Mouse (Mus musculus) midbrain, embryonic 15.5 days (tissue): ENCODE results near the gene Muc5ac. TPM values are rescaled to one million over a fixed set of nuclear protein-coding genes. Genes with fewer than 3 reads are reported as not detected.

Source experiments
- ATAC-seq: fragments of 200-750 bp; cut with Nextera tagmentation; replicated peaks from 2 replicates; pipeline ENCODE4 v1.8.0; 2017; ENCODE audit warnings: moderate TSS enrichment
- H3K27ac ChIP-seq: fragments of 300-500 bp; sonication (generic); 2 replicates; pipeline ENCODE4 v1.5.1; 2015; ENCODE audit warnings: mild to moderate bottlenecking, inconsistent platforms
- H3K27me3 ChIP-seq: fragments of 300-500 bp; sonication (generic); replicated peaks from 2 replicates; pipeline ENCODE4 v1.6.1; 2015; ENCODE audit warnings: inconsistent platforms
- H3K36me3 ChIP-seq: fragments of 300-500 bp; sonication (generic); replicated peaks from 2 replicates; pipeline ENCODE4 v1.6.1; 2015; ENCODE audit warnings: inconsistent platforms
- H3K4me1 ChIP-seq: fragments of 300-500 bp; sonication (generic); 2 replicates; pipeline ENCODE4 v1.6.1; 2015; ENCODE audit warnings: inconsistent platforms
- H3K4me2 ChIP-seq: fragments of 300-500 bp; sonication (generic); 2 replicates; pipeline ENCODE4 v1.6.1; 2015; ENCODE audit warnings: inconsistent platforms, mild to moderate bottlenecking, moderate library complexity
- H3K4me3 ChIP-seq: fragments of 300-500 bp; sonication (generic); 2 replicates; pipeline ENCODE4 v1.5.1; 2015; ENCODE audit warnings: mild to moderate bottlenecking, inconsistent platforms
- H3K9ac ChIP-seq: fragments of 300-500 bp; sonication (generic); 2 replicates; pipeline ENCODE4 v1.6.1; 2015; ENCODE audit warnings: mild to moderate bottlenecking, inconsistent platforms
- H3K9me3 ChIP-seq: fragments of 300-500 bp; sonication (generic); 2 replicates; pipeline ENCODE4 v1.6.1; 2016; ENCODE audit warnings: inconsistent platforms
- whole genome bisulfite sequencing: fragments of 180-500 bp; shearing (Covaris S2); methylation state at CpG from one replicate; pipeline ENCODE4 v1.1.7; 2015; ENCODE audit warnings: mixed read lengths; 5-methylcytosine and 5-hydroxymethylcytosine counted together
- polyA plus RNA-seq: library from polyadenylated mRNA; unstranded; fragments of >200 nt; fragmentation: Nextera tagmentation; extraction: Ambion mirVana; gene quantifications from 2 replicates; pipeline ENCODE4 v1.2.1, GENCODE M21; 2015

Muc5ac gene
- not detected in 2 replicates for polyA plus RNA-seq

- WGBS: 88% methylated on average over 6 of the region's 6 CpGs
- ATAC-seq: no peak
These were observed at the start of gene Muc5ac for GRCm38 (mm10) chr7:141788677-141789452. Gene Muc5ac, plus strand, starts transcription at chr7:141788972.

GRCm38 (mm10) chr7:141747451-141748100 is 41.2 kb upstream of the Muc5ac start:
- H3K4me1 ChIP-seq: no peaks in the 10 kb centered on the region
- no peaks in the 10 kb centered on the region for H3K36me3 ChIP-seq
- no peaks in the 10 kb centered on the region for H3K9me3 ChIP-seq
- H3K27ac ChIP-seq: no peak overlapping the region
- H3K4me3 ChIP-seq: no peak overlapping the region
- no peak overlapping the region for H3K4me2 ChIP-seq
- no peaks in the 10 kb centered on the region for H3K27me3 ChIP-seq
- no peak overlapping the region for H3K9ac ChIP-seq
- no peak for ATAC-seq
- 85% methylated on average over 7 of the region's 7 CpGs for WGBS

More at GRCm38 (mm10) chr7:141788677-141789452, at the start of gene Muc5ac:
- H3K4me3 ChIP-seq: no peak within 1 kb of the TSS
- no peak within 1 kb of the TSS for H3K4me2 ChIP-seq
- no peak within 1 kb of the TSS for H3K9ac ChIP-seq
- no peaks in the 10 kb centered on the region for H3K4me1 ChIP-seq
- no peak within 1 kb of the TSS for H3K27ac ChIP-seq
- H3K36me3 ChIP-seq: no peaks in the 10 kb centered on the region
- no peaks in the 10 kb centered on the region for H3K9me3 ChIP-seq
- no peaks in the 10 kb centered on the region for H3K27me3 ChIP-seq

- ATAC-seq: no peak
- no peak overlapping the region for H3K4me2 ChIP-seq
- 77% methylated on average over 6 of the region's 6 CpGs for WGBS
- H3K4me1 ChIP-seq: no peaks in the 10 kb centered on the region
- no peaks in the 10 kb centered on the region for H3K9me3 ChIP-seq
- H3K27ac ChIP-seq: no peak overlapping the region
- no peak overlapping the region for H3K9ac ChIP-seq
- H3K36me3 ChIP-seq: no peaks in the 10 kb centered on the region
- no peaks in the 10 kb centered on the region for H3K27me3 ChIP-seq
- H3K4me3 ChIP-seq: no peak overlapping the region
These were observed 36.3 kb upstream of the Muc5ac start for GRCm38 (mm10) chr7:141752513-141752912.

- Histone ChIP-seq H3K27ac (no peak overlapping the region), H3K4me2 (no peak overlapping the region), H3K9me3 (no peaks in the 10 kb centered on the region), H3K9ac (no peak overlapping the region), H3K4me1 (no peaks in the 10 kb centered on the region), H3K27me3 (no peaks in the 10 kb centered on the region), H3K4me3 (no peak overlapping the region), H3K36me3 (no peaks in the 10 kb centered on the region)
- ATAC-seq: peak; percentile 39; the same call in 1 of the 2 replicates
- WGBS: 52% methylated on average over 4 of the region's 4 CpGs
These were observed 32.9 kb upstream of the Muc5ac start for GRCm38 (mm10) chr7:141755831-141756230.

- Histone ChIP-seq H3K27ac (no peak overlapping the region), H3K27me3 (no peaks in the 10 kb centered on the region), H3K4me1 (no peaks in the 10 kb centered on the region), H3K4me2 (no peak overlapping the region), H3K36me3 (no peaks in the 10 kb centered on the region), H3K9ac (no peak overlapping the region), H3K9me3 (no peaks in the 10 kb centered on the region), H3K4me3 (no peak overlapping the region)
- ATAC-seq: no peak
- WGBS: 75% methylated on average over 4 of the region's 4 CpGs
These were observed 30.5 kb upstream of the Muc5ac start for GRCm38 (mm10) chr7:141758291-141758690.

- H3K9ac ChIP-seq: no peak overlapping the region
- WGBS: 89% methylated on average over 3 of the region's 3 CpGs
- no peak overlapping the region for H3K4me2 ChIP-seq
- no peaks in the 10 kb centered on the region for H3K36me3 ChIP-seq
- no peak overlapping the region for H3K4me3 ChIP-seq
- no peak for ATAC-seq
- no peaks in the 10 kb centered on the region for H3K9me3 ChIP-seq
- H3K4me1 ChIP-seq: 0 out of 2 replicates have a peak, but pooled peaks cover 4% of the 10 kb centered on the region
- no peaks in the 10 kb centered on the region for H3K27me3 ChIP-seq
- no peak overlapping the region for H3K27ac ChIP-seq
These were observed 18.3 kb upstream of the Muc5ac start for GRCm38 (mm10) chr7:141770521-141770920.

- Histone ChIP-seq H3K4me1 (0 out of 2 replicates have a peak, but pooled peaks cover 4% of the 10 kb centered on the region), H3K4me3 (no peak overlapping the region), H3K9ac (no peak overlapping the region), H3K36me3 (no peaks in the 10 kb centered on the region), H3K27me3 (no peaks in the 10 kb centered on the region), H3K27ac (no peak overlapping the region), H3K4me2 (no peak overlapping the region), H3K9me3 (no peaks in the 10 kb centered on the region)
- no peak for ATAC-seq
- 84% methylated on average over 8 of the region's 8 CpGs for WGBS
These were observed 17.8 kb upstream of the Muc5ac start for GRCm38 (mm10) chr7:141770988-141771387.

- Histone ChIP-seq H3K9ac (no peak overlapping the region), H3K36me3 (no peaks in the 10 kb centered on the region), H3K4me2 (no peak overlapping the region), H3K27me3 (no peaks in the 10 kb centered on the region), H3K4me3 (no peak overlapping the region), H3K4me1 (0 out of 2 replicates have a peak, but pooled peaks cover 4% of the 10 kb centered on the region), H3K9me3 (no peaks in the 10 kb centered on the region), H3K27ac (no peak overlapping the region)
- 67% methylated on average over 1 of the region's 1 CpGs for WGBS
- no peak for ATAC-seq
These were observed 16.7 kb upstream of the Muc5ac start for GRCm38 (mm10) chr7:141772058-141772557.

- no peak for ATAC-seq
- no peaks in the 10 kb centered on the region for H3K27me3 ChIP-seq
- no peaks in the 10 kb centered on the region for H3K9me3 ChIP-seq
- H3K4me2 ChIP-seq: no peak overlapping the region
- 91% methylated on average over 2 of the region's 2 CpGs for WGBS
- H3K36me3 ChIP-seq: no peaks in the 10 kb centered on the region
- H3K4me3 ChIP-seq: no peak overlapping the region
- H3K27ac ChIP-seq: no peak overlapping the region
- 0 out of 2 replicates have a peak, but pooled peaks cover 4% of the 10 kb centered on the region for H3K4me1 ChIP-seq
- H3K9ac ChIP-seq: no peak overlapping the region
These were observed 13.9 kb upstream of the Muc5ac start for GRCm38 (mm10) chr7:141774855-141775254.

GRCm38 (mm10) chr7:141776199-141776598 is 12.6 kb upstream of the Muc5ac start:
- Histone ChIP-seq H3K36me3 (no peaks in the 10 kb centered on the region), H3K27ac (no peak overlapping the region), H3K27me3 (no peaks in the 10 kb centered on the region), H3K4me2 (no peak overlapping the region), H3K4me1 (0 out of 2 replicates have a peak, but pooled peaks cover 4% of the 10 kb centered on the region), H3K4me3 (no peak overlapping the region), H3K9me3 (no peaks in the 10 kb centered on the region), H3K9ac (no peak overlapping the region)
- ATAC-seq: no peak
- WGBS: 92% methylated on average over 5 of the region's 5 CpGs

- 97% methylated on average over 1 of the region's 1 CpGs for WGBS
- Histone ChIP-seq H3K4me2 (no peak overlapping the region), H3K27ac (no peak overlapping the region), H3K4me3 (no peak overlapping the region), H3K36me3 (no peaks in the 10 kb centered on the region), H3K27me3 (no peaks in the 10 kb centered on the region), H3K9me3 (no peaks in the 10 kb centered on the region), H3K9ac (no peak overlapping the region), H3K4me1 (no peaks in the 10 kb centered on the region)
- ATAC-seq: no peak
These were observed 5.5 kb downstream of the Muc5ac start for GRCm38 (mm10) chr7:141794251-141794650.

GRCm38 (mm10) chr7:141803206-141803605 is 14.4 kb downstream of the Muc5ac start:
- Histone ChIP-seq H3K9me3 (no peaks in the 10 kb centered on the region), H3K27ac (no peak overlapping the region), H3K9ac (no peak overlapping the region), H3K4me2 (no peak overlapping the region), H3K4me3 (no peak overlapping the region), H3K4me1 (no peaks in the 10 kb centered on the region), H3K27me3 (no peaks in the 10 kb centered on the region), H3K36me3 (no peaks in the 10 kb centered on the region)
- ATAC-seq: no peak
- WGBS: 85% methylated on average over 7 of the region's 7 CpGs
